Mouse (Mus musculus): ENCODE data around the gene Gm37240. TPM values are rescaled to one million over a fixed set of nuclear protein-coding genes. Genes with fewer than 3 reads are reported as not detected.

Gm37240 gene
- polyA plus RNA-seq, 1 experiment from 2014 or later, result 3.3 TPM

DNA sequence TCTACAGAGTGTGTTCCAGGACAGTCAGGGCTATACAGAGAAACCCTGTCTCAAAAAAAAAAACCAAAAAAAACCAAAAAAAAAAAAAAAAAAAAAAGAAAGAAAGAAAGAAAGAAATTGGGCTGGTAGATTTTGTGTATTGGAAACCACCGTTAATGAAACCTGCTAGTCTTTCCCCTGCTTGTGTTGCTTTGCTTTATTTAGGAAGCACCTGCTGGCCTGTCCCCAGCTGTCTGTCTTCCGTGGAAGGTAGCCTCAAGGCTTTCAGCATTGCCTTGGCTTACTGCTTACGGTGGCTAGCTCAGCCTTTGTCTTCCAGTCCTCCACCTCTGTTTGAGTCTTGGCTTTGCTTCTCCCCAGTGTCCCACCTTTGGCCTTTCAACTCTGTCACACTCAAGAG is 1060.4 kb downstream of the Gm37240 start:
- no peak for TF ChIP-seq CTCF (IDR thresholded peaks at IDR 0.05; ENCODE audit: low read depth)
- WGBS, result 85% methylated on average over 3 of the region's 3 CpGs

DNA sequence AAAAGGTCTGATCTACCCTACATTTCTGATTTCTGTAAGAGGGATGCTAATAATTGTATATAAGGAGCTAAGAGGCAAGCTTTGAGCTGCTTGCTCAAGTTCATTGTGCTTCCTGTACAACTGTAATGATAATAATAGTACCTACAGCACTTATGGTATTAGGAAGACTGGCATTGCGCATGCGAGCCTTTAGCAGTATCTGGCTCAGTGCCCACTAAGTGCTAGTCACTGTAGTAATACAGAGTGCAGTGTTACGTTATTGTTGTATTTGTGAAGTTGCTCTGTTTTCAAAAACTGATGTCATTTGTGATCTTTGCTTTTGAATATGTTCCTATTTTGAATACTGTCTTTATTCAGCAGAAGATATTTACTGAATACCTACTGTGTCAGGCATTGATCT is 1060.9 kb downstream of the Gm37240 start:
- no peaks in the 10 kb centered on the region for H3K27me3 ChIP-seq (replicated peaks; ENCODE audit: control insufficient read depth, insufficient read depth, low read length)
- no peak overlapping the region for H3K9ac ChIP-seq (ENCODE audit: low read depth, low read length)
- H3K9me3 ChIP-seq (ENCODE audit: control insufficient read depth), result no peaks in the 10 kb centered on the region
- H3K27ac ChIP-seq (ENCODE audit: low read depth, low read length), result no peak overlapping the region
- H3K4me2 ChIP-seq (replicated peaks; ENCODE audit: low read depth), result no peak overlapping the region
- no peaks in the 10 kb centered on the region for H3K4me1 ChIP-seq (replicated peaks; ENCODE audit: control insufficient read depth, insufficient read depth, low read length)
- no peak overlapping the region for H3K4me3 ChIP-seq (ENCODE audit: low read depth, low read length)
- no peaks in the 10 kb centered on the region for H3K36me3 ChIP-seq (ENCODE audit: control insufficient read depth, insufficient read depth)
- TF ChIP-seq CTCF (IDR thresholded peaks at IDR 0.05; ENCODE audit: low read depth), result no peak
- WGBS, result 47% methylated on average over 3 of the region's 3 CpGs
- no peak for ATAC-seq

More for the DNA sequence above, 1060.4 kb downstream of the Gm37240 start:
- Histone ChIP-seq H3K4me1 (replicated peaks; ENCODE audit: control insufficient read depth, insufficient read depth, low read length) (no peaks in the 10 kb centered on the region), H3K9ac (ENCODE audit: low read depth, low read length) (no peak overlapping the region), H3K27me3 (replicated peaks; ENCODE audit: control insufficient read depth, insufficient read depth, low read length) (no peaks in the 10 kb centered on the region), H3K4me3 (ENCODE audit: low read depth, low read length) (no peak overlapping the region), H3K9me3 (ENCODE audit: control insufficient read depth) (no peaks in the 10 kb centered on the region), H3K27ac (ENCODE audit: low read depth, low read length) (no peak overlapping the region), H3K4me2 (replicated peaks; ENCODE audit: low read depth) (no peak overlapping the region), H3K36me3 (ENCODE audit: control insufficient read depth, insufficient read depth) (no peaks in the 10 kb centered on the region)
- no peak for ATAC-seq

GRCm38 (mm10) chr3:84825990-84826389 is 1061.3 kb downstream of the Gm37240 start:
- no peaks in the 10 kb centered on the region for H3K9me3 ChIP-seq (ENCODE audit: control insufficient read depth)
- no peaks in the 10 kb centered on the region for H3K27me3 ChIP-seq (replicated peaks; ENCODE audit: control insufficient read depth, insufficient read depth, low read length)
- WGBS, result 25% methylated on average over 5 of the region's 5 CpGs
- H3K4me2 ChIP-seq (replicated peaks; ENCODE audit: low read depth), result no peak overlapping the region
- 0 out of 2 replicates have a peak, but pooled peaks cover under 1% of the 10 kb centered on the region for H3K36me3 ChIP-seq (ENCODE audit: control insufficient read depth, insufficient read depth)
- no peak overlapping the region for H3K27ac ChIP-seq (ENCODE audit: low read depth, low read length)
- H3K9ac ChIP-seq (ENCODE audit: low read depth, low read length), result no peak overlapping the region
- H3K4me3 ChIP-seq (ENCODE audit: low read depth, low read length), result no peak overlapping the region
- no peak for TF ChIP-seq CTCF (IDR thresholded peaks at IDR 0.05; ENCODE audit: low read depth)
- H3K4me1 ChIP-seq (replicated peaks; ENCODE audit: control insufficient read depth, insufficient read depth, low read length), result no peaks in the 10 kb centered on the region
- ATAC-seq, result no peak

DNA sequence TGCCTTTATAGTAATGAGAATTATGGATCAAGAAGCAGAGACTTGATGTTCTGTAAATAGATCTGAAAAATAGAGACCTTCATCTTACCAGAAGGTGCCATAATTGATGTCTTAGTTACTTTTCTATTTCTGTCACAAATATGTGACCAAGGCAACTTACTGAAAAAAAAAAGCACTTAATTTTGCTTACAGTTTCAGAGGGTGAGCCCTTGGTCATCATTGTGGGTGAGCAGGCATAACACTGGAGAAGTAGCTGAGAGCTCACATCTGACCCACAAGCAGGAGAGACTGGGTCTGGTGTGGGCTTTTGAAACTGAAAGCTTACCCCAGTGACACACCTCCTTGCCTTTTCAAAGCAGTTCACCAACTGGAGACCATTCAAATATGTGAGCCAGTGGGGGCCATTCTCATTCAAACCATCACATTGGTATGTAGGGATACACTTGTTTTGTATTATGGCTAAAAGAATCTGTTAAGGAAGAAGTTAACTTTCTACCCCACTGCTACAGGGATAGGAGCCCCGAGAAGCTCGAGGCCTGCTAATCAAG is 1066.6 kb downstream of the Gm37240 start:
- no peak overlapping the region for H3K4me3 ChIP-seq (ENCODE audit: low read depth, low read length)
- H3K9me3 ChIP-seq (ENCODE audit: control insufficient read depth), result no peaks in the 10 kb centered on the region
- no peak overlapping the region for H3K9ac ChIP-seq (ENCODE audit: low read depth, low read length)
- 0 out of 2 replicates have a peak, but pooled peaks cover 3% of the 10 kb centered on the region for H3K36me3 ChIP-seq (ENCODE audit: control insufficient read depth, insufficient read depth)
- no peak overlapping the region for H3K4me2 ChIP-seq (replicated peaks; ENCODE audit: low read depth)
- 77% methylated on average over 2 of the region's 2 CpGs for WGBS
- no peak for ATAC-seq
- H3K27ac ChIP-seq (ENCODE audit: low read depth, low read length), result no peak overlapping the region
- H3K27me3 ChIP-seq (replicated peaks; ENCODE audit: control insufficient read depth, insufficient read depth, low read length), result no peaks in the 10 kb centered on the region
- TF ChIP-seq CTCF (IDR thresholded peaks at IDR 0.05; ENCODE audit: low read depth), result no peak
- 0 out of 2 replicates have a peak, but pooled peaks cover 3% of the 10 kb centered on the region for H3K4me1 ChIP-seq (replicated peaks; ENCODE audit: control insufficient read depth, insufficient read depth, low read length)

GRCm38 (mm10) chr3:84816951-84817350 is 1070.4 kb downstream of the Gm37240 start:
- Histone ChIP-seq H3K4me1 (replicated peaks; ENCODE audit: control insufficient read depth, insufficient read depth, low read length) (0 out of 2 replicates have a peak, but pooled peaks cover 3% of the 10 kb centered on the region), H3K4me3 (ENCODE audit: low read depth, low read length) (no peak overlapping the region), H3K9ac (ENCODE audit: low read depth, low read length) (no peak overlapping the region), H3K27ac (ENCODE audit: low read depth, low read length) (no peak overlapping the region), H3K27me3 (replicated peaks; ENCODE audit: control insufficient read depth, insufficient read depth, low read length) (no peaks in the 10 kb centered on the region), H3K4me2 (replicated peaks; ENCODE audit: low read depth) (no peak overlapping the region), H3K9me3 (ENCODE audit: control insufficient read depth) (no peaks in the 10 kb centered on the region), H3K36me3 (ENCODE audit: control insufficient read depth, insufficient read depth) (0 out of 2 replicates have a peak, but pooled peaks cover 3% of the 10 kb centered on the region)
- 68% methylated on average over 1 of the region's 1 CpGs for WGBS
- no peak for TF ChIP-seq CTCF (IDR thresholded peaks at IDR 0.05; ENCODE audit: low read depth)
- no peak for ATAC-seq

- Histone ChIP-seq H3K4me1 (replicated peaks; ENCODE audit: control insufficient read depth, insufficient read depth, low read length) (0 out of 2 replicates have a peak, but pooled peaks cover 3% of the 10 kb centered on the region), H3K27me3 (replicated peaks; ENCODE audit: control insufficient read depth, insufficient read depth, low read length) (no peaks in the 10 kb centered on the region), H3K9me3 (ENCODE audit: control insufficient read depth) (no peaks in the 10 kb centered on the region), H3K36me3 (ENCODE audit: control insufficient read depth, insufficient read depth) (no peaks in the 10 kb centered on the region), H3K4me2 (replicated peaks; ENCODE audit: low read depth) (peak overlapping the region; percentile 100), H3K27ac (ENCODE audit: low read depth, low read length) (peak overlapping the region; percentile 97; the same call in 1 of the 2 replicates), H3K4me3 (ENCODE audit: low read depth, low read length) (peak overlapping the region; percentile 99), H3K9ac (ENCODE audit: low read depth, low read length) (peak overlapping the region; percentile 83)
- no peak for ATAC-seq
- TF ChIP-seq CTCF (IDR thresholded peaks at IDR 0.05; ENCODE audit: low read depth), result no peak
- under 1% methylated on average over 29 of the region's 29 CpGs for WGBS
These were observed 1071.9 kb downstream of the Gm37240 start for GRCm38 (mm10) chr3:84815461-84815860.

All from intestine, postnatal 0 days (tissue).